Mouse (Mus musculus): ENCODE results near the gene Smc1a.
"Not testable (repeated sequence)": the region's sequence is repeated elsewhere in the genome, so short reads cannot be mapped to it uniquely, and the experiment has no call there.

DNA sequence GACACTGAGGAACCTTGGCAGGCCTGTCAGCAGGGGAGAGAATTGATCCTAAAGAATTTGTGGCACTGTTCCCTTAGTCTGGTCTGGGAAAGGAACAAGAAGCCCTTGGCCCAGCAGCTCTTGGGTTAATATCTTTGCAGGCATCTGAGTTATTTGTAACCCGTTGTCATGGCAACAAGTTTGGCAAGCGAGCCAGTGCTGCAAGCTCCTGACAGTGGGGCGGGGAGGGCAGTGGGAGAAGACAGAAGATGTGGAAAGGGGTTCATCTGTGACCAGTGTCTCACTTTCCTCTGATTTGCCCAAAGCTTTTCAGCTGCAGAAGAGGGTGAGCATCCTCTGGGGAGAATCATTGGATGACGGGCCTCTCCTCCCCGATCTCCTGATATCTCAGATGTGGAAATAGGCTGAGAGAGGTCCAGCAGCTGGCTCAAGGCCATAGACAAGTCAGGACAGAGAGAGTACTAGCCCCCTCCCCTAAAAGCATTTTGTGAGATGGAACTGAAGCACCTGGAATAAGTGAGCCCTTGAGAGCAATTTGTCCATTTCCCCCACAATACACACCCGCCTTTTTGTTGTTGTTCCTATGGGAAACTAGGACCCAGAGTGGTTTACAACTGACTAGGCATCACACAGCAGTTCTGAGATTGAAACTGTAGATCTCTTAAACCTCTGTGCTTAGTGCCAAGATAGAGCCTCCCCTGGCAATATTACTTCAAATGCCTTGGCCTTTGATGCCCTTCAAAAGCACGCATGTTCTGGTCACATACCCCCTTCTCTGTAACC lies 73.8 kb downstream of the Smc1a start:
- not testable (repeated sequence) for TF ChIP-seq CTCF (IDR thresholded peaks at IDR 0.05; ENCODE audit: control insufficient read depth, insufficient read depth, insufficient read length); MYOD1 (IDR thresholded peaks at IDR 0.05; ENCODE audit: control insufficient read depth, insufficient read length, low read depth)

Measured in C2C12 (cell line).